Mouse (Mus musculus) G1E (cell line): ENCODE measurements around the gene Cdkal1.

ENCODE experiments used
- CTCF ChIP-seq: IDR thresholded peaks from 2 replicates; pipeline ENCODE4 v1.5.1; 2012; ENCODE audit warnings: low read depth, low read length, inconsistent platforms, mixed read lengths
- GATA1 ChIP-seq: IDR thresholded peaks from 2 replicates; pipeline ENCODE4 v1.6.1; 2012; ENCODE audit warnings: borderline replicate concordance, low read length, inconsistent platforms, mixed read lengths

- TF ChIP-seq CTCF = no peak
- TF ChIP-seq GATA1 = no peak
These were observed 275.5 kb downstream of the Cdkal1 start for GRCm38 (mm10) chr13:29580009-29580408.
